Mouse (Mus musculus) spleen, embryonic (tissue): Measurements from ENCODE around the gene Pmpca.

Experiments
- CTCF ChIA-PET: fragments of 350-600 bp; sonication (Branson Sonifier 250); formaldehyde crosslinking; loops from one replicate; lab custom pipeline; 2022; lab: Charles Lee

Pmpca gene

GRCm38 (mm10) chr2:26423086-26423485 is 33.9 kb downstream of the Pmpca start:
- CTCF ChIA-PET, result no interaction called here

GRCm38 (mm10) chr2:26424541-26424940 is 35.4 kb downstream of the Pmpca start:
- CTCF ChIA-PET, result no interaction called here

DNA sequence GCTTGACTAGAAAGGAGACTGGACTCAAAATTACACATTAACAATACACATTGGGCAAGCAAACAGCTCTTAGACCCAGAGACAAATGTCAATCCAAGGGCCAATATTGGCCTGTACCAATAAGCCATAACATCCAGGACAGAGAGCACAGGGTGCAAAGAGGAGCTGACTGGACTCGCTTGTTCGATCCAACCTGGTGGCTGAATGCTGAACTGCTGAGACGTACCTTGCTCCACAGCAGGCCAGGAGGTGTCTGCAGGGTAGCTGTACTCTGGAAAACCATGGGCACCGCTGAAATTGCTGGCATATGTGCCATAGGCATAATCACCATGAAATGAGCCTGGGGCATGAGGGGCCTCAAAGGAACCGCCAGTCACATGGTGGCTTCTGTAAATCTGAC is 40.7 kb downstream of the Pmpca start:
- CTCF ChIA-PET, result no interaction called here

DNA sequence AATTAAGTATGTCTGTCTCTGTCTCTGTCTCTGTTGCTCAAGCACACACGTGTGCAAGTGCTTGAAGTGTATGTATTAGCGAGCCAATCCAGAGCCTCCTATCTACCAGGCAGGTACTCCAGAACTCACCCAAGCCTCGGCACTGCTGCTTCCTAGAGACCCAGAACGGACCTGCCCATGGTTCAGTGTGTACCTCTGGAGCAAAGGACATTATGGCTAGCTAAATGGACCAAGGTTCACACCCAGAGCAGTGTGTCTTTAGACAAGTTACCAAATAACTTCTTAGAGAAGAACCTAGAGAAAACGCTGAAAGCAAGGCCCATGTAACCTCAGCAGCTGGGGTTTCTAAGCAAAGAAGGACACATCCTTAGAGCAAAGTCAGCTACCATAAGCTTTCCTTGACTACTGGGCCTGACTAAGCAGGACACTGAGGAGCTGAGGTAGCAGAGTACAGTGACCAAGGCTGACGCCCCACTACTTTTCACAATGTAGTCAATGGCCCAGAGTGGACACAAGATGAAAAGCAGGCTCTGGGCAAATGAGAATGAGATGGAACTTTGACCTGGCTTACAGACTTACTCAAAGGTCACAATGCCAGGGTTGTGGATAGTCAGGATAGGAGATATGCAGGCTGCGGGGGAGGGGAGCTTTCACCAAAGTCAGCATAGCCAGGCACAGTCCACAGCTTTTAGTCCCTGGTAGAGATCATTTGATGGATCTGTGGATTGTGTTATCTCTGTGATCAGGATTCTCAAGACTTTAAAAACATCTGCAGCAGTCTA is 45.8 kb downstream of the Pmpca start:
- CTCF ChIA-PET, result no interaction called here

DNA sequence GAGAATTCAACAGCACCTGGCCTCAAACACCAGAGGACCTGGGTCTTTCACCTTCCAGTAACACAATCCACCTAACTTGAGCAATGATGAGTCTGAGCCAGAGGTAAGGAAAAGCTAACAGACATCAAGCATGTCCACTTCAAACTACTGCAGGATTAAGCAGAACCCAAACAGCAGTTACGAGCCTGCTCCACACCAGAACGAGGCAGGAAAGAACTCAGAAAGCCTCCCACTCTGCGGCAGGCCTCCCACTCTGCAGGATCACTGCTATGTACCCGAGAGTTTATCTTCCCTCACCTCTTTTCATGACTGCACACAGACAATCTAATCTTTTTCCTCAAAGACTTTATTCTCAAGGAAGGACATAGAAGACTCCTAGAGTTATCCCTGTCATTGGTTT is 48.1 kb downstream of the Pmpca start:
- CTCF ChIA-PET, result no interaction called here

- CTCF ChIA-PET, result no interaction called here
Observed at GRCm38 (mm10) chr2:26438373-26438772, 49.2 kb downstream of the Pmpca start.

DNA sequence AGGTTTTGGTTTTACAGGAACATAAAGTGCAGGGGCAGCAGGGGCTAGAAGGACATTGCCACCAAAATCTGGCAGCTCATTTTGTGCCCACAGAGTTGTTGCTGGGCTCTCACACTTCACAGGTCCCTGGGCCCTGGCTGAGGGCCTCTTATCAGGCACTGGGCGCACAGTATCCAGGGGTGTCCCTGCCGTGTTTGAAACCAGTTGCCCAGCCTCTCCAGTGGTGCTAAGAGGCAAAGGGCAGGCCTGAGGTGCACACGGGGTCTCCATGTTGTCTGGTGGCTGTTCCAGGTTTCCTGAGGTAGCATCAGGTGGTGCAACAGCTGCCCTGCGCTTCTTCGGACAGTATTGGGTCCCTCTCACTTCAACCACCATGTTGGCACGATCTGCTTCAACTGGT is 50.5 kb downstream of the Pmpca start:
- CTCF ChIA-PET, result no interaction called here

- CTCF ChIA-PET, result no interaction called here
Observed at GRCm38 (mm10) chr2:26441261-26441660, 52.1 kb downstream of the Pmpca start.

GRCm38 (mm10) chr2:26441688-26442087 is 52.5 kb downstream of the Pmpca start:
- CTCF ChIA-PET, result no interaction called here

- CTCF ChIA-PET, result no interaction called here
Observed at GRCm38 (mm10) chr2:26442843-26443242, 53.7 kb downstream of the Pmpca start.

- CTCF ChIA-PET, result no interaction called here
Observed at GRCm38 (mm10) chr2:26443876-26444275, 54.7 kb downstream of the Pmpca start.

DNA sequence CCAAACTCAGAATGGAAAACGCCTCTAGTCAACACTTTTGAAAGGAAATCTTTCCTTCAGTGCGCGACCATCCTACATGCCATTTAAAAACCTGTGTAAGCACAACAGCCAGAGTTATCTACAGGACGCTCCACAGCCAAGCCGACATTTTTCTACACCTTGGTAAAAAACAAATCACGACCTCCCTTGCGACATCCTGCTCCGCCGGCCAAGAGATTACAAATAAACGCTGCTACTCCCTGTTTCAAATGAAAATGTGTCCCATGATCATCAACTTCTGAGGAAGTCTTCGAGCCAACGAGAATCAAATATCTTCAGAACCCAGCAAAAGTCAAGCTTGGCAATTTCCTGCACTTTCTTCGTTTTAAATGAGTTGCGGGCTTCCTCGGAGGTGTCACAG is 55.2 kb downstream of the Pmpca start:
- CTCF ChIA-PET, result no interaction called here

GRCm38 (mm10) chr2:26444946-26445665 is 56.0 kb downstream of the Pmpca start, which contains the start of gene Sec16a:
Gene Sec16a, minus strand, starts transcription at chr2:26445216.
- CTCF ChIA-PET, result no interaction called here

DNA sequence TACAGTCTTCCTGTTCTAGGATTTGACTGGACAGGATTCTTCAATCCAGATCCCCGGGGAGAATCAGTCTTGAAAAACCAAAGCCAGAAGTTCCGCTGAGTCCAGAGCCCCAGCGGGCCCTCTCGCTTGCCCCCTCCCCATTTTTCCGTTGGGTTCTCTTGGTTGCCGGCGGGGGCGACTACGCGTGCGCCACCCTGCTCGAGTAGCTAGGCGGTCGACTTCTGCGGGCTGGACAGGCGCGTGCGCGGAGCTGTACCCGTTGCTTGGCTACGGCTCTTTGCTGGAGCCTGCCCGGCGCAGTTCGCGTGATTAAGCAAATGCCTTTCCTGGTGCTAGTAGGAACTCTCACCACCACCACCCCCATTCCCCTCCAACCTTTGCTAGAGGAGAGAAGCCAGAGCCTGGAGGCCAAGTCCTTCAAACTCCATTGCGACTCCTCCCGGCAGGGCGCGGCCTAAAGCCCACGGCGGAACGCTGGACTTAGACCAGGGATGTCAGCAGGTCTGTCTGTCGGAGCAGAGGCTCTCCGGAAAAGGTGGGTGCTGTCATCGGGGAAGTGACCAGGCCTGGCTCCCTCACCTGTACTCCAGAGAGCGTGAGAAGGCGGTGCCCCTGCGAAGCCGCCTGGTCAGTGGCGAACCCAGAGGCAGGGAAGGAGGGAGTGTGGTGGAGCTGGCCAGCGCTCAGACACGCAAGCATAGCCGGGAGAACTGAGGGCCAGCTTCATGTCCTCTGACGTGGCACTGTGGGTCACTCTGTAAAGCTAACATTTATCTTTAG is 56.7 kb downstream of the Pmpca start:
- CTCF ChIA-PET, result interaction anchor here (0.5 kb wide), 1 partner anchor 63 kb away, joined by 10 read pairs; no protein-coding TSS in a partner anchor

DNA sequence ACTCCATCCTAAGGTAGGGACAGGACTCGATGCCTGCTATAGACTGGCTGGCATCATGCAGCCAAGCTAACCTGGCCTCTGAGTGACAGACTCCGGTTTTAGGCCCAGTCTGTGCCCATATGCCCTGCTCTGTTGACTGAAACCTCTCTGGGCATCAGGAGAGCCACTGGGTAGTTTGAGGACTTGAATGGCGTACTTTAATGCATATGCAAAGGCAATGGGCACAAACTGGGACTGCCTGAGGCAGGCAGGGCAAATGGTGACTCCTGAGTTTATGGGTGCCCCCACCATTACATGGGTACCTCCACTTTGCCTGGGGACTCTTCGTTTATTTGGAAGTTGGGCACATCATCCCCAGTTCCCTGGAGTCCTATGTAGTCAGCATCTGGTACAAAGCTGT is 57.5 kb downstream of the Pmpca start:
- CTCF ChIA-PET, result interaction anchor here (0.5 kb wide), 1 partner anchor 63 kb away, joined by 10 read pairs; no protein-coding TSS in a partner anchor
